ENCODE assay signal across 12 mouse cellular contexts in genomic region chr5:116083081-116083480, GRCm38 (mm10). TPM values are rescaled to one million over a fixed set of nuclear protein-coding genes. Genes with fewer than 3 reads are reported as not detected.
DNase-seq lines count a peak whose midpoint lies in the region.
"Had no signal": no experiment of that assay in that cellular context is flagged by ENCODE, and none has a peak within 500 bp of the region (broad histone marks: within the 10 kb centered on the region; RNA-seq: fewer than 3 reads in every experiment).

Gene Tmem233, minus strand, starts transcription at chr5:116083244.

- peak; percentile 13 for DNase-seq in embryo, embryonic 10 days (ENCODE audit: low spot score)
- DNase-seq in embryo, embryonic 10.5 days (ENCODE audit: low spot score) = no peak
- peak; percentile 2 to 10 for DNase-seq in kidney, postnatal 4 days
- DNase-seq in kidney, adult 11 months = no peak
- peak; percentile 50 to 64 for DNase-seq in gastrocnemius, postnatal 36 days
- DNase-seq in retina, embryonic 14.5 days (ENCODE audit: low spot score) = peak; percentile 12
- no peak for DNase-seq in spleen, postnatal 14 days (ENCODE audit: low spot score in 2 of 2)
- no peak for DNase-seq in cerebellum, postnatal 14 days
- DNase-seq: B cell, adult 2 months had no signal

- intact Hi-C loops in gastrocnemius, postnatal 36 days (cut with DNase I) = no loop called here

RNA-seq across cellular contexts. Expression of gene Tmem233, which starts in this region (rescaled TPM):
- total RNA-seq in gastrocnemius, postnatal 36 days (2021) = 100 to 1,000 TPM; 103 to 120 TPM
- total RNA-seq: hematopoietic stem cell, adult 5-6 weeks; layer of hippocampus, adult 18-20 months; megakaryocyte-erythroid progenitor cell, adult 5-6 weeks had no signal

Comparison
In these comparisons a context has a peak if more than half of its experiments do, and no peak if none do; other contexts are left out.
1. DNase-seq: peak in embryo, embryonic 10 days (single experiment), kidney, postnatal 4 days (2 of 2), gastrocnemius, postnatal 36 days (2 of 2) and retina, embryonic 14.5 days (single experiment); none in embryo, embryonic 10.5 days (single experiment), kidney, adult 11 months (single experiment), spleen, postnatal 14 days (0 of 2) and cerebellum, postnatal 14 days (0 of 2).